Mouse (Mus musculus): ENCODE measurements around the gene Hmgn3. TPM values are rescaled to one million over a fixed set of nuclear protein-coding genes. Genes with fewer than 3 reads are reported as not detected.
"Not testable (repeated sequence)": the region's sequence is repeated elsewhere in the genome, so short reads cannot be mapped to it uniquely, and the experiment has no call there.

Hmgn3 gene
- 100 to 1,000 TPM in 1 of 2 experiments, 10 to 100 TPM in 1; 99.5 to 110 TPM for total RNA-seq (2021)
- long read RNA-seq, experiment 1, transcript Hmgn3-208 (2 exons, 560 nt): minor isoform, 26 of 174 reads
- long read RNA-seq, experiment 1, transcript Hmgn3-202 (6 exons, 983 nt): minor isoform, 35 of 174 reads
- long read RNA-seq, experiment 1, transcript Hmgn3-201 (6 exons, 862 nt): major isoform, 49 of 174 reads
- long read RNA-seq, experiment 1, transcript Hmgn3-203 (5 exons, 1,391 nt): minor isoform, 26 of 174 reads
- long read RNA-seq, experiment 1, partial matches to known transcripts: 24 of 174 reads
- long read RNA-seq, experiment 1, other reads (novel, unspliced or antisense): 13 of 174 reads
- long read RNA-seq, experiment 2, transcript Hmgn3-203 (5 exons, 1,391 nt): minor isoform, 37 of 144 reads
- long read RNA-seq, experiment 2, transcript Hmgn3-202 (6 exons, 983 nt): minor isoform, 26 of 144 reads
- long read RNA-seq, experiment 2, transcript Hmgn3-208 (2 exons, 560 nt): minor isoform, 10 of 144 reads
- long read RNA-seq, experiment 2, transcript Hmgn3-201 (6 exons, 862 nt): major isoform, 41 of 144 reads
- long read RNA-seq, experiment 2, partial matches to known transcripts: 13 of 144 reads
- long read RNA-seq, experiment 2, other reads (novel, unspliced or antisense): 16 of 144 reads

DNA sequence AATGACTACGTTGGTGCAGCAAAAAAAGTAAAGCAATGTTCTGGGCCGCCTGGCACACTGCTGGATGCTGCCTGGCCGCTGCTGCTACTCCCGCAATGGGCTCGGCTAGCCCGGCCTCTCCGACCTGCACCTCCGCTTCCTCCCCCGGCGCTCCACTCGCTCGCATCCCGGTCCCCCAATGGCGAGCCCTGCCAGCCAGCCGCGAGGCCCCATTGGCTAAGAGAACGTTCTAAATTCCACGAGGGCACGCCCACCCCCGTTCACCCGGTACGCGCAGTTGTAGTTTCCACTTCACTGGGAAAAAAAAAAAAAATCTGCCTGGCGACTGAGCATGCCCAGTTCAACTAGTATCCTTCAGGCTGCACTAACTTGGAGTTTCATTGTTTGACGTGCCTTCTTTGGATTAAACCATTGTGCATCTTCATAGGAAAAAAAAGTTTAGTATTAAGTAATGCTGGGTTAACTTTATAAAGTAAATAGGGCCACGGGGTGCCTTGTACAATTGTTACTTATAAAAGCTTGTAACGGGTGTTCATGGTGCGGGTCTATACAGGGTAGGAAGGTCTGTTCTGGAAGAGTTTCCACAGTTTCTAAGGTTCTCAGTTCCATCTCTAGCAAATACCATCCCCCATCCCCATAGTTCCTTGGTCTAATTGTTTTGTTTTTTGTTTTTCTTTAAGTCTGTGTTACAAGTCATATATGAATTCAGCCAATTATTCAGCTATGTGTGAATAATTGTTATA lies at the start of gene Hmgn3:
TSS of gene Hmgn3 (minus strand) at position 240 of the 743 bp plus-strand sequence.
- DNase-seq (ENCODE audit: low spot score in 2 of 2): peak; percentile 68 to 78

- DNase-seq (ENCODE audit: low spot score in 2 of 2): no peak
Observed at GRCm38 (mm10) chr9:83195765-83196164, 49.3 kb upstream of the Hmgn3 start.

GRCm38 (mm10) chr9:83195007-83195406 lies 48.5 kb upstream of the Hmgn3 start:
- no peak for DNase-seq (ENCODE audit: low spot score in 2 of 2)

- DNase-seq (ENCODE audit: low spot score in 2 of 2): no peak
Observed at GRCm38 (mm10) chr9:83187752-83188151, 41.3 kb upstream of the Hmgn3 start.

DNA sequence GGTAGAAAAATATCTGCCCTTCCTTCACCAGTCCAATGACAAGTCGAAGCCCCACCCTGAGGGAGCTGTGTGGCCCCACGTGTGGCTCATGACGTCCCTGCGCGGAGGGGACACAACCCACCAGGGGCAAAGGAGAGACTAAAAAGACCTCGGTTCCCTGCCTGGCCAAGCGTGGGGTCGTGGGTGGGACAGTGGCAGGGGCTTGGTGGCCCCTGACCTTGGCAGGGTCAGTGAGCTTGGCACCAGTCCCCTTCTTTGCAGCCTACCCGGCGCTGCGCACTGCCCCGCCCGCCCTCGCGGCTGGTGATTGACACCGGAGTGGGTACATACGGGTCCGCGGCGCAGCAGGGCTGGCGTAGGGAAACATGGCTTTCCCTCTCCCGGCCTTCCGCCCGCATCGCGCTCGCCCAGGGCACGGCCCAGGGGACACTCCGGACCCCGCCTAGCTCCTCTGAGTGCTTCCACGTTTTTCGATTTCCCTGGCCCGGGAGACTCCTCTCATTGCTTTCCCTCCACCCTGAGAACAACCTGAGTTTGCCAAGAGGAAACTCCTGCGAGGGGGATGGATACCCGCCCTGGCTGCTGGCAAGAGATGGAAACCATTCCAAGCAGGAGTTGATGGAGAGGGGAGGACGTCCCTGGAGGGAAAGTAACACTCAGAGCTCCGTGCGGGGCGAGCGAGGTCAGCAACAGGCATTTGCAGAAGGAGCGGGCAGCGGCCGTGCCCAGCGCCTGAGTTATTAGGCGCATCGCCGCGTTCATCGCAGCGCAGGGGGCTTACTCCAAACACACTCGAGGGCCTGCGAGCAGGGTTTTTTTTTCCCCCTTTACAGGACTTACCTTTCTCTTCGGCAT lies 667 bp downstream of the Hmgn3 start:
- peak; percentile 31 to 37 for DNase-seq (ENCODE audit: low spot score in 2 of 2)

DNA sequence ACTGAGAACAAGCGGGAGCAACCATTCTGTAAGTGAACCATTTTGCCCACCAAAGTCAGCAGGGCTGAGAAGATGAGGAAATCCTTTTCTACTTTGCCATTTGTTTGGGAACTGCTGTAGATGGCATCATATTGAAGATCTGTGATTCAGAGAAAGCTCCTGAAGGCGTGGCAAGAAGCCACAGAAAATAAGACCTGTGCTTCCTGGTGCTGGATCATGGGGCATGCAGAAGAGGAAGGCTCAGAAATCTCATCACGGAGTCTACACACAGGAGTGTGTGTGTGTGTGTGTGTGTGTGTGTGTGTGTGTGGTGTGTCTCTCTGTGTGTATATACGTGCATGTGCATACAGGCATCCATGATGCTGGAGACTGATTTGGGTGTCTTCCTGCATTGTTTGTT lies 16.7 kb downstream of the Hmgn3 start:
- DNase-seq (ENCODE audit: low spot score in 2 of 2): no peak

DNA sequence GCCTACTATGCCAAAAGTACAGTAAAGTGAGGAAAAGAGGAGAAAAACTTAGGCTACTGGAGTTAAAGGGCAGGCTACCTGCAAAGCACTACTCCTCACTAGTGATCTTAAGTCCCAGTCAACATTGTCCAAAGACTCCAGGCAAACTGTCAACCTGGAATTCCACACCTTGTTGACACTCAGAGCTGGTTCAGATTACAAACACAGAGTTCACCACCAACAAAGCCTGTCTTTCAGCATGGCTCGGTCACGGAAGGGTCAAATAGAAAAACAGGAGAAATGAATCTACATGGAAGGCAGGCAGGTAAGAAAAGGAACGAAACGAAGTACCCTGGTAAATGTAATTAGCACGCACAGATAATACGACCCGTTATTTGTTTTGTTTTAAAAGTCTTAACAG lies 18.6 kb downstream of the Hmgn3 start:
- no peak for DNase-seq (ENCODE audit: low spot score in 2 of 2)

- not testable (repeated sequence) for DNase-seq (ENCODE audit: low spot score in 2 of 2)
Observed at GRCm38 (mm10) chr9:83126482-83126881, 20.0 kb downstream of the Hmgn3 start.

- no peak for DNase-seq (ENCODE audit: low spot score in 2 of 2)
Observed at GRCm38 (mm10) chr9:83119211-83119610, 27.3 kb downstream of the Hmgn3 start.

- no peak for DNase-seq (ENCODE audit: low spot score in 2 of 2)
Observed at GRCm38 (mm10) chr9:83117486-83117885, 29.0 kb downstream of the Hmgn3 start.

DNA sequence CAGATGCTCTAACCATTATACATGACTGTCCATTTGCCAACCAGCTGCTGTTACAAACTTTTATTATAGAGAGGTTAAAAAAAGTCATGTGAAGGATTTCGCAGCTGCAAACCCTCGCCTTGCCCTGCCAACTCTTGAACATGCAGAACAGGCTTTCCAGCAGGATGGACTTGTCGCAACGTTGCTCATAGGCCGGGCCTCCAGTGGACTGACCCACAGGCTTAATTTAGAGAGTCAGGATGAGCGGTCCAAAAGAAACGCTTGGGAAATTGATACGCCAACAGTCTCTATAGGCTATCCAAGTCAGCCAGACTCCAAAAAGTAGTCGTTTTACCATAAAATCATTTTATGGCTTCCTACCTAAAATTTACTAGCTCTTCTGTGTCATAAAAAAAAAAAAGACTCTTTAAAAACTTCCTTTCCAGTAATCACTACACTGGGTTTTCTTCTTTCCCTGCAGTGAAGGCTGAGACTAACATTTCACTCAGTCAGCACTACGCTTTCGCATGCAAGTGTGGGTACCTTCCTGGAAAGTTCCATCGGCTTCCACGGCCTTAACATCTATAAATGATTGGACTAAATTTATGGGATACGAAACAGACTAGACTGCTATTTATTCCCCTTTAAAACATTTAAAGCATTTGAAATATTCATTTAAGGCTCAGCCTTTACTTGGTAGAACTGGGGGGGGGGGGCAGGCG lies 29.6 kb downstream of the Hmgn3 start:
- no peak for DNase-seq (ENCODE audit: low spot score in 2 of 2)

DNA sequence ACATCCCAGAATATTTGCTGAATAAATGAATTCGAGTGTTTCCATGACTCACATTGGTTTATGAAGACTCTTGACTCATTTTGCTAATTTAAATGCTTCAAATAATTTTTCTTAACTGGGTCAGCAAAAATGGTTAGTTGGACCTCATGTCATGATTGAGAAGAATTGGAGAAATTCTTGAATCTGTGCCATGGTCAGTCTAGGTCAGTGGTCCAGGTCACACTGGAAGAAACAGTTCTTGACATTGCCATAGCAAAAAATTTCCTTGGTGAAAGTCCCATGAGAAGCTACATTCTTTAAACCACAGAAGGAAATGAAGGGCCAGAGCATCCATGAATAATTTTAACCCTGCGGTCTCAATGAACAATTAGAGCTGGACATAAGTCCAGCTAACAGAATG lies 30.8 kb downstream of the Hmgn3 start:
- no peak for DNase-seq (ENCODE audit: low spot score in 2 of 2)

- DNase-seq (ENCODE audit: low spot score in 2 of 2): no peak
Observed at GRCm38 (mm10) chr9:83113800-83114217, 32.7 kb downstream of the Hmgn3 start.

DNA sequence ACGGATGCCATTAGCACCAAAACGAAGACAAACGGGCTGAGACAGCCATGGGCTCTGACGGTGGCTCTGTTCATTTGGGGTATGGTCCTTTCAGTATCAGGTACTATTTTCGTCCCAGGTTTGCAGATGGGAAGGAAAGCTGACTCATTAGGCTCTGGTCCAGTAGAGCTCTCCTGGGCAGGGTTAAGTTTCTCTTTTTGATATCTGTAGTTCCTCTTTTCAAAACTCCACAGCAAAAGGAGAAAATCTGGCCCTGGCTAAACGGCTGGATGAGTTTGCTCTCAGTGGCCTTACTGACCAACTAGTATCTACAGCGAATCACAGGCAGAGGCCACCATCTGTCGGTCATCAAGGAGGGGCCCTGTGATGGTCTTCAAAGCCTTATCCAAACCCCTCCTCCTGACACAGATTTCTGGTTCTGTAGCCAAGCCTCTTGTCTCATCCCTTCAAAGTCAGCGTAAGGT lies 34.1 kb downstream of the Hmgn3 start:
- DNase-seq (ENCODE audit: low spot score in 2 of 2): no peak

GRCm38 (mm10) chr9:83111789-83112188 lies 34.7 kb downstream of the Hmgn3 start:
- no peak for DNase-seq (ENCODE audit: low spot score in 2 of 2)

- DNase-seq (ENCODE audit: low spot score in 2 of 2): no peak
Observed at GRCm38 (mm10) chr9:83111117-83111686, 35.3 kb downstream of the Hmgn3 start.

- no peak for DNase-seq (ENCODE audit: low spot score in 2 of 2)
Observed at GRCm38 (mm10) chr9:83110406-83111116, 35.9 kb downstream of the Hmgn3 start.

- no peak for DNase-seq (ENCODE audit: low spot score in 2 of 2)
Observed at GRCm38 (mm10) chr9:83109705-83110104, 36.8 kb downstream of the Hmgn3 start.

GRCm38 (mm10) chr9:83108821-83109220 lies 37.7 kb downstream of the Hmgn3 start:
- DNase-seq (ENCODE audit: low spot score in 2 of 2): no peak
